ENCODE assay signal across 9 mouse cellular contexts in genomic region chr10:75703504-75703903, GRCm38 (mm10). TPM values are rescaled to one million over a fixed set of nuclear protein-coding genes. Genes with fewer than 3 reads are reported as not detected.
DNase-seq lines count a peak whose midpoint lies in the region; ATAC-seq lines count a peak whose summit lies in the region.
"Had no signal": no experiment of that assay in that cellular context is flagged by ENCODE, and none has a peak within 500 bp of the region (broad histone marks: within the 10 kb centered on the region; RNA-seq: fewer than 3 reads in every experiment).

No protein-coding gene starts in this region.

- WGBS in kidney, embryonic 14.5 days = 80% methylated on average over 1 of the region's 1 CpGs
- 57% methylated on average over 1 of the region's 1 CpGs for WGBS in kidney, embryonic 15.5 days

- H3K36me3 ChIP-seq in kidney, embryonic 14.5 days (ENCODE audit: control insufficient read depth, insufficient read depth, low read length) = peaks cover 31% of the 10 kb centered on the region
- H3K36me3 ChIP-seq in kidney, embryonic 15.5 days = peaks cover 46% of the 10 kb centered on the region

- H3K4me2 ChIP-seq in kidney, embryonic 14.5 days (replicated peaks; ENCODE audit: low read depth, low read length) = no peak overlapping the region
- H3K4me2 ChIP-seq in kidney, embryonic 15.5 days = no peak overlapping the region
- H3K4me2 ChIP-seq: neural tube, embryonic 12.5 days had no signal

- DNase-seq in CD4-positive, CD25-positive, alpha-beta regulatory T cell, adult 2 months (ENCODE audit: low read depth, low spot score) = peak; percentile 31
- peak; percentile 21 for DNase-seq in naive thymus-derived CD4-positive, alpha-beta T cell, adult 2 months (ENCODE audit: low read depth)
- DNase-seq in embryo, embryonic 10 days (ENCODE audit: low spot score) = no peak
- no peak for DNase-seq in ovary, postnatal 10 days (ENCODE audit: low spot score)

- H3K27me3 ChIP-seq in kidney, embryonic 14.5 days (ENCODE audit: control insufficient read depth, insufficient read depth, low read length) = no peaks in the 10 kb centered on the region
- no peaks in the 10 kb centered on the region for H3K27me3 ChIP-seq in kidney, embryonic 15.5 days
- H3K27me3 ChIP-seq: neural tube, embryonic 12.5 days had no signal

- no peaks in the 10 kb centered on the region for H3K9me3 ChIP-seq in kidney, embryonic 14.5 days (ENCODE audit: control insufficient read depth, low read length)
- no peaks in the 10 kb centered on the region for H3K9me3 ChIP-seq in kidney, embryonic 15.5 days (replicated peaks)
- H3K9me3 ChIP-seq: neural tube, embryonic 12.5 days had no signal

- ATAC-seq in CD4-positive, CD25-positive, alpha-beta regulatory T cell, adult 4 months = no peak
- 0 out of 2 replicates have a peak, but pooled peaks have one; percentile 44 for ATAC-seq in kidney, embryonic 14.5 days (ENCODE audit: low FRiP score, low TSS enrichment)
- ATAC-seq in kidney, embryonic 15.5 days (replicated peaks; ENCODE audit: low FRiP score) = no peak
- peak; percentile 54 to 67; a peak in 2 of 4 replicates for ATAC-seq in hematopoietic stem cell, adult 5-6 weeks (replicated peaks in 1 of 2; ENCODE audit: insufficient read depth in 1 of 2, low FRiP score in 2 of 2, low TSS enrichment in 1 of 2, low read depth in 1 of 2, poor library complexity in 2 of 2, severe bottlenecking in 2 of 2)

- no peak overlapping the region for H3K4me3 ChIP-seq in kidney, embryonic 14.5 days (ENCODE audit: low read length)
- H3K4me3 ChIP-seq in kidney, embryonic 15.5 days (replicated peaks) = no peak overlapping the region
- H3K4me3 ChIP-seq: neural tube, embryonic 12.5 days had no signal

- no peak overlapping the region for H3K27ac ChIP-seq in kidney, embryonic 14.5 days (ENCODE audit: low read depth, low read length)
- H3K27ac ChIP-seq in kidney, embryonic 15.5 days = no peak overlapping the region
- H3K27ac ChIP-seq: neural tube, embryonic 12.5 days had no signal

- H3K4me1 ChIP-seq in kidney, embryonic 14.5 days (ENCODE audit: control insufficient read depth, insufficient read depth, low read length) = no peaks in the 10 kb centered on the region
- peaks cover 3% of the 10 kb centered on the region; the same call in 1 of the 2 replicates for H3K4me1 ChIP-seq in kidney, embryonic 15.5 days
- H3K4me1 ChIP-seq: neural tube, embryonic 12.5 days had no signal

- H3K9ac ChIP-seq in kidney, embryonic 14.5 days (ENCODE audit: low read depth, low read length) = no peak overlapping the region
- H3K9ac ChIP-seq in kidney, embryonic 15.5 days = no peak overlapping the region
- H3K9ac ChIP-seq: neural tube, embryonic 12.5 days had no signal

RNA-seq across cellular contexts. Expression of gene Susd2, which starts 59.7 kb away (rescaled TPM):
- 10 to 100 TPM in 1 of 2 experiments, 1 to 10 TPM in 1; 9.2 to 19.4 TPM for polyA plus RNA-seq in CD4-positive, CD25-positive, alpha-beta regulatory T cell, adult 4 months (2017; shearing (Covaris generic))
- polyA plus RNA-seq in kidney, embryonic 14.5 days (2014; fragmentation: Nextera tagmentation; extraction: Ambion mirVana) = 4.2 and 9.2 TPM in 2 replicates
- polyA plus RNA-seq in kidney, embryonic 15.5 days (2015; fragmentation: Nextera tagmentation; extraction: Ambion mirVana) = 16.5 and 22.6 TPM in 2 replicates
- 0.20 TPM in 1 of 2 replicates, not detected in the other for total RNA-seq in hematopoietic stem cell, adult 5-6 weeks (2017)

Comparison
In these comparisons a context has a peak if more than half of its experiments do, and no peak if none do; other contexts are left out.
1. ATAC-seq: peak in kidney, embryonic 14.5 days (single experiment) and hematopoietic stem cell, adult 5-6 weeks (2 of 2); none in CD4-positive, CD25-positive, alpha-beta regulatory T cell, adult 4 months (single experiment) and kidney, embryonic 15.5 days (single experiment).
2. DNase-seq: peak in CD4-positive, CD25-positive, alpha-beta regulatory T cell, adult 2 months (single experiment) and naive thymus-derived CD4-positive, alpha-beta T cell, adult 2 months (single experiment); none in embryo, embryonic 10 days (single experiment) and ovary, postnatal 10 days (single experiment).